Mouse (Mus musculus) limb, embryonic 14.5 days (tissue): ENCODE measurements around the gene Slc25a14. TPM values are rescaled to one million over a fixed set of nuclear protein-coding genes. Genes with fewer than 3 reads are reported as not detected.

Experiments
- ATAC-seq: fragments of 200-750 bp; cut with Nextera tagmentation; 2 replicates; pipeline ENCODE4 v1.8.0; 2017; ENCODE audit warnings: low read depth, moderate number of reproducible peaks, moderate TSS enrichment; ENCODE audit not compliant: low FRiP score
- DNase-seq: peaks from one replicate; pipeline ENCODE4 v3.0.0-alpha.2; 2015; ENCODE audit warnings: low spot score
- H3K27ac ChIP-seq: fragments of 300-500 bp; sonication (generic); replicated peaks from 2 replicates; pipeline ENCODE4 v1.5.1; 2014; ENCODE audit warnings: low read depth, mild to moderate bottlenecking, low read length, moderate library complexity, mixed read lengths
- H3K27me3 ChIP-seq: fragments of 300-500 bp; sonication (generic); 2 replicates; pipeline ENCODE4 v1.6.1; 2014; ENCODE audit warnings: low read length, mixed read lengths; ENCODE audit not compliant: control insufficient read depth, insufficient read depth
- H3K36me3 ChIP-seq: fragments of 300-500 bp; sonication (generic); 2 replicates; pipeline ENCODE4 v1.6.1; 2014; ENCODE audit warnings: mild to moderate bottlenecking, low read length, moderate library complexity, mixed read lengths; ENCODE audit not compliant: control insufficient read depth, insufficient read depth
- H3K4me1 ChIP-seq: fragments of 300-500 bp; sonication (generic); 2 replicates; pipeline ENCODE4 v1.6.1; 2014; ENCODE audit warnings: antibody characterized with exemption, low read length, mixed read lengths; ENCODE audit not compliant: control insufficient read depth, insufficient read depth
- H3K4me2 ChIP-seq: fragments of 300-500 bp; sonication (generic); replicated peaks from 2 replicates; pipeline ENCODE4 v1.6.1; 2014; ENCODE audit warnings: low read depth, mild to moderate bottlenecking, low read length, moderate library complexity; ENCODE audit not compliant: severe bottlenecking
- H3K4me3 ChIP-seq: fragments of 300-500 bp; sonication (generic); replicated peaks from 2 replicates; pipeline ENCODE4 v1.5.1; 2014; ENCODE audit warnings: low read length
- H3K9ac ChIP-seq: fragments of 300-500 bp; sonication (generic); 2 replicates; pipeline ENCODE4 v1.6.1; 2014; ENCODE audit warnings: mild to moderate bottlenecking, low read depth, low read length, moderate library complexity; ENCODE audit not compliant: severe bottlenecking
- H3K9me3 ChIP-seq: fragments of 300-500 bp; sonication (generic); 2 replicates; pipeline ENCODE4 v1.6.1; 2016; ENCODE audit warnings: low read length; ENCODE audit not compliant: control insufficient read depth
- POLR2A ChIP-seq: fragments of 200-500 bp; IDR thresholded peaks from 2 replicates; pipeline ENCODE4 v1.8.0; 2012; ENCODE audit warnings: inconsistent platforms, mild to moderate bottlenecking, moderate library complexity, borderline replicate concordance; ENCODE audit not compliant: insufficient read depth, insufficient read length; ENCODE audit errors: extremely low read depth
- WGBS: fragments of 180-500 bp; shearing (Covaris S2); extraction: QIAGEN DNeasy Blood & Tissue Kit; methylation state at CpG from one replicate; pipeline ENCODE4 v1.1.7; 2014; 5-methylcytosine and 5-hydroxymethylcytosine counted together
- polyA plus RNA-seq, 2 experiments: library from polyadenylated mRNA; depleted of rRNA in 1 of 2; stranded (reverse) in 1 of 2; unstranded in 1 of 2; fragments of >200 nt; fragmentation: Nextera tagmentation in 1 of 2; extraction: Ambion mirVana in 1 of 2; gene quantifications; 2 replicates each; pipeline versions ENCODE4 v1.2.1 to v1.2.3; 2012 to 2014

Gene Slc25a14
- polyA plus RNA-seq (2012; rRNA removed) (10.9 and 12.1 TPM in 2 replicates), polyA plus RNA-seq (2014; fragmentation: Nextera tagmentation; extraction: Ambion mirVana) (12.6 and 13.7 TPM in 2 replicates)

GRCm38 (mm10) chrX:48623379-48624053 is at the start of gene Slc25a14:
TSS of gene Slc25a14 (plus strand) at chrX:48623413.
- 22% methylated on average over 38 of the region's 38 CpGs for WGBS
- Histone ChIP-seq H3K4me1 (no peaks in the 10 kb centered on the region), H3K4me2 (peak within 1 kb of the TSS; percentile 49), H3K27ac (peak within 1 kb of the TSS; percentile 68), H3K27me3 (no peaks in the 10 kb centered on the region), H3K9ac (peak within 1 kb of the TSS; percentile 50), H3K4me3 (peak within 1 kb of the TSS; percentile 50), H3K36me3 (no peaks in the 10 kb centered on the region), H3K9me3 (no peaks in the 10 kb centered on the region)
- peak; percentile 95 for ATAC-seq
- peak; percentile 89 for DNase-seq
- TF ChIP-seq POLR2A: no peak

- ATAC-seq: no peak
- Histone ChIP-seq H3K9ac (no peak overlapping the region), H3K27ac (no peak overlapping the region), H3K4me2 (no peak overlapping the region), H3K4me3 (no peak overlapping the region), H3K36me3 (peaks cover 14% of the 10 kb centered on the region), H3K27me3 (no peaks in the 10 kb centered on the region), H3K9me3 (no peaks in the 10 kb centered on the region), H3K4me1 (no peaks in the 10 kb centered on the region)
- no peak for TF ChIP-seq POLR2A
- no peak for DNase-seq
These were observed 39.9 kb upstream of the Slc25a14 start for GRCm38 (mm10) chrX:48583332-48583731.

DNA sequence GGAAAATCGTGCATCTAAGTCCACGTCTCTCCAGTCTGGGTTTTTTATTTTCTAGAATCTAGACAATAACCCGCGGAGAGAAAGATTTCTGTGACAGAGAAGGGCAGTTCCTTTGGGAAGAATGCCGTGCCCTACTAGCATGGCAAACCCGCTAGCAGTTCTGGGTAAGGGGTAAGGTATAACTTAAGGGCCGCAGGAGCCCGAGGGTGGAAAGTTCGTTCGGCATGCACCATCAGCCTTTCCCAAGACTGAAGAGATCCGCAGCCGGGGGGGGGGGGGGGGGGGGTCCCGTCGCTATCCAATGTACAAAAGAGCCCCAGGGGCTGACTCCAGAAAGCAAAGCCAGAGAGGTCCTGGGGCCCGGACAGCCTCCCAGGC is 29.5 kb upstream of the Slc25a14 start:
- TF ChIP-seq POLR2A: no peak
- WGBS: 28% methylated on average over 12 of the region's 15 CpGs
- DNase-seq (no peak), ATAC-seq (peak; percentile 51)
- peaks cover 11% of the 10 kb centered on the region for H3K36me3 ChIP-seq
- H3K4me2 ChIP-seq: peak overlapping the region; percentile 49
- peak overlapping the region; percentile 70 for H3K9ac ChIP-seq
- H3K9me3 ChIP-seq: no peaks in the 10 kb centered on the region
- H3K4me1 ChIP-seq: no peaks in the 10 kb centered on the region
- H3K4me3 ChIP-seq: peak overlapping the region; percentile 61
- H3K27me3 ChIP-seq: no peaks in the 10 kb centered on the region
- H3K27ac ChIP-seq: peak overlapping the region; percentile 80

DNA sequence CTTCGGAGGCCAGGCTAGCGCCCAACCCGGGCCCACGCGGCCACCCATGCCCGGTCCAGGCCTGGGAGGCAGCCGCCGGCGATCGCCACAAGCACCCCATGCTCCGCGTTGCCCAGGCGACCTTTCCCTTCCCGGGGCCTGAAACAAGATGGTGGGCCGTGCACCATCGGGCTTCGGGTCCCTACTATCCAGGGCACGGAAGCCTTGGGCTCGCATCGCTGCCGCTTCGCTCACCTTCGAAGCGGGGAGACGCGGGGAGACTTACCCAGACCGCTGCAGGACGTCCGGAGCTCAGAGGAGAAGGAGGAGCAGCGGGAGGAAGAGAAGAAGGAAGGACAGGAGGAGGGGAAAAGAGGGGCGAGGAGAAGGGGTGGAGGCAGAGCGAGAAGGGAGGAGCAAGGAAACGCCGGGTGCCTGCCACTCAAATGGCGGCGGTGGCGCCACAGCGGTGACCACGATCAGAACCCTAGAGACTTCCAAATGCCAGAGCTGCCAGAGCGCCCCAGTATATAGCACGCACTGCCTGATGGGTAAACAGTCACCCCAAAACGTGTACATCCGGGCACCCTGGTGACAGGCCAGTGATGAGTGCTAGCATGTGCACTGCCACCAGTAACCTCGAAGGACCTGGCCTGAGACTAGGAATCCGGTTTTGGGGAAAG is 29.0 kb upstream of the Slc25a14 start, which contains the start of gene Zfp280c:
TSS of gene Zfp280c (minus strand) at position 406 of the 662 bp plus-strand sequence.
- Histone ChIP-seq H3K9me3 (no peaks in the 10 kb centered on the region), H3K27ac (peak within 1 kb of the TSS; percentile 80), H3K9ac (peak within 1 kb of the TSS; percentile 70), H3K4me2 (peak within 1 kb of the TSS; percentile 49), H3K4me1 (no peaks in the 10 kb centered on the region), H3K4me3 (peak within 1 kb of the TSS; percentile 61), H3K27me3 (no peaks in the 10 kb centered on the region), H3K36me3 (peaks cover 11% of the 10 kb centered on the region)
- 0 out of 2 replicates have a peak, but pooled peaks have one; percentile 14 for TF ChIP-seq POLR2A
- DNase-seq (peak; percentile 60), ATAC-seq (peak; percentile 89)
- 18% methylated on average over 39 of the region's 45 CpGs for WGBS

GRCm38 (mm10) chrX:48596053-48596452 is 27.2 kb upstream of the Slc25a14 start:
- TF ChIP-seq POLR2A: no peak
- Histone ChIP-seq H3K9me3 (no peaks in the 10 kb centered on the region), H3K9ac (no peak overlapping the region), H3K4me2 (no peak overlapping the region), H3K27ac (no peak overlapping the region), H3K4me1 (no peaks in the 10 kb centered on the region), H3K27me3 (no peaks in the 10 kb centered on the region), H3K4me3 (no peak overlapping the region), H3K36me3 (peaks cover 2% of the 10 kb centered on the region; the same call in 1 of the 2 replicates)
- ATAC-seq (no peak), DNase-seq (no peak)
- WGBS: 83% methylated on average over 9 of the region's 9 CpGs
